Mouse (Mus musculus): ENCODE results near the gene Rimbp3. TPM values are rescaled to one million over a fixed set of nuclear protein-coding genes. Genes with fewer than 3 reads are reported as not detected.

The Rimbp3 gene
- total and polyA plus RNA-seq, 2 experiments, result not detected

- peaks cover 7% of the 10 kb centered on the region for H3K4me1 ChIP-seq (ENCODE audit: control insufficient read depth, insufficient read depth, low read length)
- H3K79me2 ChIP-seq (ENCODE audit: control insufficient read depth, insufficient read depth, low read length), result peaks cover 21% of the 10 kb centered on the region; the same call in 1 of the 2 replicates
- no peak overlapping the region for H3K9ac ChIP-seq (ENCODE audit: low read depth, low read length)
- no peak overlapping the region for H3K4me3 ChIP-seq (ENCODE audit: insufficient read depth, low read depth, low read length)
- TF ChIP-seq CTCF (IDR thresholded peaks at IDR 0.05; ENCODE audit: low read depth, low read length) (no peak), POLR2A (IDR thresholded peaks at IDR 0.05; ENCODE audit: extremely low read depth, insufficient read depth, low read length) (no peak)
- DNase-seq (ENCODE audit: extremely low read depth, low read depth, low spot score), result no peak
- no peaks in the 10 kb centered on the region for H3K27me3 ChIP-seq (ENCODE audit: control insufficient read depth, insufficient read depth, low read length)
- no peak overlapping the region for H3K27ac ChIP-seq (replicated peaks; ENCODE audit: insufficient read depth, low read depth, low read length)
- WGBS, result 92% methylated on average over 7 of the region's 7 CpGs
- no peaks in the 10 kb centered on the region for H3K36me3 ChIP-seq (ENCODE audit: control insufficient read depth, insufficient read depth, low read length)
Measured at GRCm38 (mm10) chr16:17252841-17253240, 44.4 kb downstream of the Rimbp3 start.

DNA sequence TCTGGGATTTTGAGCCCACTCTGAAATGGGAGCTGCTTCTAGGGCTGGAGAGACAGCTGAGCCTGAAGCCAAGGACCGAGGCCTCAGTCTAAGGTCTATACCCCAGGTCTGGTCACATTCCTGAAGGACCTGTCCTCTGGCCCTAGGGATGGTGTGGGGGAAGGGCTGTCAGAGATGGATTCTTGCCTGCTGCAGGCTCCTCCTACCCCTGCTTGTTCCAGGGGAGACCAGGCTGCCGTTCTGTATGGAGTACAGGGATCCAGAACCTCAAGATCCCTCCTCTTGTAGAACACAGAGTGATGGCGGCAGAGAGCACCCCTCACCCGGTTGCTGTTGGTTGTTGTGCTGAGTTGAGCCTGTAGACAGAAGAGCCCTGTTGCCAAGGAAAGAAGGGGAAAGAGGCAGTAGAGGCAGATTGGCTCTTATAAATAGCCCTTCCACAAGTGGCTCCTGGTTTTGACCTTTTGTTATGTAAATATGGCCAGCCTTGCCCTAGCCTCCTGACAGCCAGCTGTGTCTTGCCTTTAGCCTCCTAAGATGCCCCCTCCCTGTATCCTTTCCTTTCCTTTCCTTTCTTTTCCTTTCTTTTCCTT is 45.7 kb downstream of the Rimbp3 start:
- DNase-seq (ENCODE audit: extremely low read depth, low read depth, low spot score), result peak; percentile 29
- 63% methylated on average over 4 of the region's 4 CpGs for WGBS

GRCm38 (mm10) chr16:17255270-17255669 is 46.9 kb downstream of the Rimbp3 start:
- TF ChIP-seq CTCF (IDR thresholded peaks at IDR 0.05; ENCODE audit: low read depth, low read length) (no peak), POLR2A (IDR thresholded peaks at IDR 0.05; ENCODE audit: extremely low read depth, insufficient read depth, low read length) (no peak)
- Histone ChIP-seq H3K27me3 (ENCODE audit: control insufficient read depth, insufficient read depth, low read length) (no peaks in the 10 kb centered on the region), H3K36me3 (ENCODE audit: control insufficient read depth, insufficient read depth, low read length) (no peaks in the 10 kb centered on the region), H3K27ac (replicated peaks; ENCODE audit: insufficient read depth, low read depth, low read length) (no peak overlapping the region), H3K4me1 (ENCODE audit: control insufficient read depth, insufficient read depth, low read length) (peaks cover 7% of the 10 kb centered on the region), H3K4me3 (ENCODE audit: insufficient read depth, low read depth, low read length) (no peak overlapping the region), H3K9ac (ENCODE audit: low read depth, low read length) (no peak overlapping the region), H3K79me2 (ENCODE audit: control insufficient read depth, insufficient read depth, low read length) (peaks cover 11% of the 10 kb centered on the region; the same call in 1 of the 2 replicates)
- 81% methylated on average over 2 of the region's 2 CpGs for WGBS
- no peak for DNase-seq (ENCODE audit: extremely low read depth, low read depth, low spot score)

More for the DNA sequence above, 45.7 kb downstream of the Rimbp3 start:
- TF ChIP-seq POLR2A (IDR thresholded peaks at IDR 0.05; ENCODE audit: extremely low read depth, insufficient read depth, low read length) (no peak), CTCF (IDR thresholded peaks at IDR 0.05; ENCODE audit: low read depth, low read length) (no peak)
- H3K79me2 ChIP-seq (ENCODE audit: control insufficient read depth, insufficient read depth, low read length), result peaks cover 16% of the 10 kb centered on the region; the same call in 1 of the 2 replicates
- H3K27me3 ChIP-seq (ENCODE audit: control insufficient read depth, insufficient read depth, low read length), result no peaks in the 10 kb centered on the region
- H3K9ac ChIP-seq (ENCODE audit: low read depth, low read length), result no peak overlapping the region
- no peak overlapping the region for H3K4me3 ChIP-seq (ENCODE audit: insufficient read depth, low read depth, low read length)
- no peak overlapping the region for H3K27ac ChIP-seq (replicated peaks; ENCODE audit: insufficient read depth, low read depth, low read length)
- peaks cover 7% of the 10 kb centered on the region for H3K4me1 ChIP-seq (ENCODE audit: control insufficient read depth, insufficient read depth, low read length)
- no peaks in the 10 kb centered on the region for H3K36me3 ChIP-seq (ENCODE audit: control insufficient read depth, insufficient read depth, low read length)

- H3K27ac ChIP-seq (replicated peaks; ENCODE audit: insufficient read depth, low read depth, low read length), result no peak overlapping the region
- WGBS, result 37% methylated on average over 9 of the region's 9 CpGs
- TF ChIP-seq CTCF (IDR thresholded peaks at IDR 0.05; ENCODE audit: low read depth, low read length) (no peak), POLR2A (IDR thresholded peaks at IDR 0.05; ENCODE audit: extremely low read depth, insufficient read depth, low read length) (no peak)
- H3K79me2 ChIP-seq (ENCODE audit: control insufficient read depth, insufficient read depth, low read length), result peaks cover 6% of the 10 kb centered on the region; the same call in 1 of the 2 replicates
- H3K4me3 ChIP-seq (ENCODE audit: insufficient read depth, low read depth, low read length), result no peak overlapping the region
- H3K9ac ChIP-seq (ENCODE audit: low read depth, low read length), result no peak overlapping the region
- no peaks in the 10 kb centered on the region for H3K36me3 ChIP-seq (ENCODE audit: control insufficient read depth, insufficient read depth, low read length)
- no peaks in the 10 kb centered on the region for H3K27me3 ChIP-seq (ENCODE audit: control insufficient read depth, insufficient read depth, low read length)
- peak; percentile 79 for DNase-seq (ENCODE audit: extremely low read depth, low read depth, low spot score)
- peaks cover 4% of the 10 kb centered on the region for H3K4me1 ChIP-seq (ENCODE audit: control insufficient read depth, insufficient read depth, low read length)
Measured at GRCm38 (mm10) chr16:17257359-17257821, 49.0 kb downstream of the Rimbp3 start.

GRCm38 (mm10) chr16:17258917-17259316 is 50.5 kb downstream of the Rimbp3 start:
- no peak overlapping the region for H3K4me3 ChIP-seq (ENCODE audit: insufficient read depth, low read depth, low read length)
- no peaks in the 10 kb centered on the region for H3K36me3 ChIP-seq (ENCODE audit: control insufficient read depth, insufficient read depth, low read length)
- H3K79me2 ChIP-seq (ENCODE audit: control insufficient read depth, insufficient read depth, low read length), result no peaks in the 10 kb centered on the region
- no peak overlapping the region for H3K9ac ChIP-seq (ENCODE audit: low read depth, low read length)
- WGBS, result 97% methylated on average over 12 of the region's 12 CpGs
- no peak for TF ChIP-seq POLR2A (IDR thresholded peaks at IDR 0.05; ENCODE audit: extremely low read depth, insufficient read depth, low read length)
- TF ChIP-seq CTCF (IDR thresholded peaks at IDR 0.05; ENCODE audit: low read depth, low read length), result no peak
- no peaks in the 10 kb centered on the region for H3K27me3 ChIP-seq (ENCODE audit: control insufficient read depth, insufficient read depth, low read length)
- no peak for DNase-seq (ENCODE audit: extremely low read depth, low read depth, low spot score)
- no peak overlapping the region for H3K27ac ChIP-seq (replicated peaks; ENCODE audit: insufficient read depth, low read depth, low read length)
- peaks cover 4% of the 10 kb centered on the region for H3K4me1 ChIP-seq (ENCODE audit: control insufficient read depth, insufficient read depth, low read length)

DNA sequence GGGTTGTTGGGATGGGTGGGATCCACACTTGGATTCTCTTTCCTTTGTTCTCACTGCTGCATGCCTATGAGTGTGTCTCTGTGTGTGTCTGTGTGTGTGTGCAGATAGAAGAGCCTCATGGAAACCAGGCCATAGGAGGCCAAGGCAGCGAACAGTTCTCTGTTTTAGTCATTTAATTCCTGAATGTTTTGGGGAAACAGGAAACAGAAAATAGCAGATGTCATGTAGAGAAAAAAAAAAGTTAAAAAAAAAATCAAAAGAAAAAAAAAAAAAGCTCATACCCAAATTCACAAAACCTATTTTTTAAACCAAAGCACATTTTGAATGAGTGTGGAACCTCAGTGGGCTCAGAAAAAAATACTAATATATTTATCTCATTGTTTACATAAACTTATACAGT is 52.9 kb downstream of the Rimbp3 start:
- DNase-seq (ENCODE audit: extremely low read depth, low read depth, low spot score), result no peak
- Histone ChIP-seq H3K27me3 (ENCODE audit: control insufficient read depth, insufficient read depth, low read length) (no peaks in the 10 kb centered on the region), H3K79me2 (ENCODE audit: control insufficient read depth, insufficient read depth, low read length) (no peaks in the 10 kb centered on the region), H3K9ac (ENCODE audit: low read depth, low read length) (no peak overlapping the region), H3K36me3 (ENCODE audit: control insufficient read depth, insufficient read depth, low read length) (no peaks in the 10 kb centered on the region), H3K27ac (replicated peaks; ENCODE audit: insufficient read depth, low read depth, low read length) (no peak overlapping the region), H3K4me3 (ENCODE audit: insufficient read depth, low read depth, low read length) (no peak overlapping the region), H3K4me1 (ENCODE audit: control insufficient read depth, insufficient read depth, low read length) (no peaks in the 10 kb centered on the region)
- TF ChIP-seq CTCF (IDR thresholded peaks at IDR 0.05; ENCODE audit: low read depth, low read length), result no peak
- no peak for TF ChIP-seq POLR2A (IDR thresholded peaks at IDR 0.05; ENCODE audit: extremely low read depth, insufficient read depth, low read length)
- WGBS, result 94% methylated on average over 1 of the region's 1 CpGs

Other genes with a start within 250 kb of the Rimbp3 start
- gene Mapk1, start 225.2 kb upstream of the Rimbp3 start, total RNA-seq (2014; rRNA removed), result 81.4 and 91.2 TPM in 2 replicates
- 42.8 and 50.1 TPM in 2 replicates for gene Mapk1, start 225.2 kb upstream of the Rimbp3 start, polyA plus RNA-seq (2012; rRNA removed)
- 0.34 and 0.55 TPM in 2 replicates for gene Ypel1, start 138.9 kb upstream of the Rimbp3 start, total RNA-seq (2014; rRNA removed)
- gene Ypel1, start 138.9 kb upstream of the Rimbp3 start, polyA plus RNA-seq (2012; rRNA removed), result 0.43 and 0.78 TPM in 2 replicates
- gene Ppil2, start 97.3 kb upstream of the Rimbp3 start, total RNA-seq (2014; rRNA removed), result 49.7 and 55.0 TPM in 2 replicates
- 48.0 and 48.4 TPM in 2 replicates for gene Ppil2, start 97.3 kb upstream of the Rimbp3 start, polyA plus RNA-seq (2012; rRNA removed)
- gene 2610318N02Rik, start 83.4 kb upstream of the Rimbp3 start, total RNA-seq (2014; rRNA removed), result not detected in 2 replicates
- gene 2610318N02Rik, start 83.4 kb upstream of the Rimbp3 start, polyA plus RNA-seq (2012; rRNA removed), result 0.33 TPM in 1 of 2 replicates, not detected in the other
- gene Sdf2l1, start 76.2 kb upstream of the Rimbp3 start, total RNA-seq (2014; rRNA removed), result 50.5 and 71.5 TPM in 2 replicates
- 70.0 and 72.3 TPM in 2 replicates for gene Sdf2l1, start 76.2 kb upstream of the Rimbp3 start, polyA plus RNA-seq (2012; rRNA removed)
- 0.28 and 0.94 TPM in 2 replicates for gene Ydjc, start 64.0 kb upstream of the Rimbp3 start, total RNA-seq (2014; rRNA removed)
- gene Ydjc, start 64.0 kb upstream of the Rimbp3 start, polyA plus RNA-seq (2012; rRNA removed), result 0.22 and 0.48 TPM in 2 replicates
- gene Ccdc116, start 61.4 kb upstream of the Rimbp3 start, total RNA-seq (2014; rRNA removed), result 0.07 TPM in 1 of 2 replicates, not detected in the other
- gene Ccdc116, start 61.4 kb upstream of the Rimbp3 start, polyA plus RNA-seq (2012; rRNA removed), result 0.05 and 0.07 TPM in 2 replicates
- 33.8 and 34.7 TPM in 2 replicates for gene Ube2l3, start 6.0 kb upstream of the Rimbp3 start, total RNA-seq (2014; rRNA removed)
- gene Ube2l3, start 6.0 kb upstream of the Rimbp3 start, polyA plus RNA-seq (2012; rRNA removed), result 45.7 and 54.0 TPM in 2 replicates
- 0.83 and 1.2 TPM in 2 replicates for gene Hic2, start 25.0 kb downstream of the Rimbp3 start, total RNA-seq (2014; rRNA removed)
- gene Hic2, start 25.0 kb downstream of the Rimbp3 start, polyA plus RNA-seq (2012; rRNA removed), result 0.87 and 1.1 TPM in 2 replicates
- 0.37 and 0.87 TPM in 2 replicates for gene Tmem191c, start 67.5 kb downstream of the Rimbp3 start, total RNA-seq (2014; rRNA removed)
- gene Tmem191c, start 67.5 kb downstream of the Rimbp3 start, polyA plus RNA-seq (2012; rRNA removed), result 0.97 and 1.4 TPM in 2 replicates
- gene Serpind1, start 122.8 kb downstream of the Rimbp3 start, total RNA-seq (2014; rRNA removed), result 636 and 666 TPM in 2 replicates
- gene Serpind1, start 122.8 kb downstream of the Rimbp3 start, polyA plus RNA-seq (2012; rRNA removed), result 368 and 398 TPM in 2 replicates
- 15.9 and 18.8 TPM in 2 replicates for gene Snap29, start 197.4 kb downstream of the Rimbp3 start, total RNA-seq (2014; rRNA removed)
- 3.9 and 4.2 TPM in 2 replicates for gene Snap29, start 197.4 kb downstream of the Rimbp3 start, polyA plus RNA-seq (2012; rRNA removed)
- gene Pi4ka, start 197.7 kb downstream of the Rimbp3 start, total RNA-seq (2014; rRNA removed), result 17.9 and 25.8 TPM in 2 replicates
- 18.0 and 21.4 TPM in 2 replicates for gene Pi4ka, start 197.7 kb downstream of the Rimbp3 start, polyA plus RNA-seq (2012; rRNA removed)
- 9.6 and 15.2 TPM in 2 replicates for gene Crkl, start 243.4 kb downstream of the Rimbp3 start, total RNA-seq (2014; rRNA removed)
- gene Crkl, start 243.4 kb downstream of the Rimbp3 start, polyA plus RNA-seq (2012; rRNA removed), result 28.0 and 28.8 TPM in 2 replicates

Data from liver, adult 2 months (tissue).